Mouse (Mus musculus) gonadal fat pad, adult 2 months (tissue): ENCODE results near the gene Cpn1. TPM values are rescaled to one million over a fixed set of nuclear protein-coding genes. Genes with fewer than 3 reads are reported as not detected.
"Not testable (repeated sequence)": the region's sequence is repeated elsewhere in the genome, so short reads cannot be mapped to it uniquely, and the experiment has no call there.

Experiments
- DNase-seq: peaks from one replicate; pipeline ENCODE4 v3.0.0-alpha.2; 2012; ENCODE audit warnings: low read depth
- polyA plus RNA-seq: library from polyadenylated mRNA; depleted of rRNA; stranded (reverse); fragments of >200 nt; gene quantifications from 2 replicates; pipeline ENCODE4 v1.2.3, GENCODE M21; 2012

Gene Cpn1
- polyA plus RNA-seq, 1 experiment: 18.6 TPM

- DNase-seq: no peak
Observed at GRCm38 (mm10) chr19:43981992-43982391, 4.4 kb downstream of the Cpn1 start.

- no peak for DNase-seq
Observed at GRCm38 (mm10) chr19:43980711-43981110, 5.6 kb downstream of the Cpn1 start.

GRCm38 (mm10) chr19:43977799-43978198 is 8.6 kb downstream of the Cpn1 start:
- DNase-seq: no peak

- no peak for DNase-seq
Observed at GRCm38 (mm10) chr19:43976661-43977060, 9.7 kb downstream of the Cpn1 start.

GRCm38 (mm10) chr19:43974221-43974620 is 12.1 kb downstream of the Cpn1 start:
- no peak for DNase-seq

GRCm38 (mm10) chr19:43973711-43974110 is 12.6 kb downstream of the Cpn1 start:
- DNase-seq: no peak

GRCm38 (mm10) chr19:43972129-43972528 is 14.2 kb downstream of the Cpn1 start:
- DNase-seq: no peak

- no peak for DNase-seq
Observed at GRCm38 (mm10) chr19:43968436-43969026, 17.8 kb downstream of the Cpn1 start.

GRCm38 (mm10) chr19:43966481-43966880 is 19.9 kb downstream of the Cpn1 start:
- DNase-seq: no peak

- no peak for DNase-seq
Observed at GRCm38 (mm10) chr19:43965496-43966085, 20.8 kb downstream of the Cpn1 start.

- DNase-seq: no peak
Observed at GRCm38 (mm10) chr19:43962795-43963194, 23.6 kb downstream of the Cpn1 start.

- no peak for DNase-seq
Observed at GRCm38 (mm10) chr19:43961185-43961584, 25.2 kb downstream of the Cpn1 start.

GRCm38 (mm10) chr19:43960014-43960413 is 26.3 kb downstream of the Cpn1 start:
- no peak for DNase-seq

- DNase-seq: no peak
Observed at GRCm38 (mm10) chr19:43959162-43959561, 27.2 kb downstream of the Cpn1 start.

- no peak for DNase-seq
Observed at GRCm38 (mm10) chr19:43957881-43958280, 28.5 kb downstream of the Cpn1 start.

GRCm38 (mm10) chr19:43957402-43957801 is 29.0 kb downstream of the Cpn1 start:
- DNase-seq: no peak

- DNase-seq: no peak
Observed at GRCm38 (mm10) chr19:43955266-43955665, 31.1 kb downstream of the Cpn1 start.

- DNase-seq: no peak
Observed at GRCm38 (mm10) chr19:43954864-43955263, 31.5 kb downstream of the Cpn1 start.

GRCm38 (mm10) chr19:43952936-43953335 is 33.4 kb downstream of the Cpn1 start:
- not testable (repeated sequence) for DNase-seq

- DNase-seq: no peak
Observed at GRCm38 (mm10) chr19:43949111-43949810, 37.1 kb downstream of the Cpn1 start.

- no peak for DNase-seq
Observed at GRCm38 (mm10) chr19:43944566-43944965, 41.8 kb downstream of the Cpn1 start.

GRCm38 (mm10) chr19:43943076-43943475 is 43.3 kb downstream of the Cpn1 start:
- DNase-seq: no peak
